Mouse (Mus musculus) neural tube, embryonic 11.5 days (tissue): ENCODE data around the gene Cldn8. TPM values are rescaled to one million over a fixed set of nuclear protein-coding genes. Genes with fewer than 3 reads are reported as not detected.

ENCODE experiments used
- ATAC-seq: fragments of 200-750 bp; cut with Nextera tagmentation; 2 replicates; pipeline ENCODE4 v1.8.0; 2017; ENCODE audit warnings: moderate number of reproducible peaks, mild to moderate bottlenecking, moderate TSS enrichment, moderate library complexity; ENCODE audit not compliant: insufficient read depth, low FRiP score, low TSS enrichment
- DNase-seq: peaks from one replicate; pipeline ENCODE4 v3.0.0-alpha.2; 2015; ENCODE audit warnings: low spot score
- H3K27ac ChIP-seq: fragments of 300-500 bp; sonication (generic); 2 replicates; pipeline ENCODE4 v1.5.1; 2014; ENCODE audit warnings: low read depth, mild to moderate bottlenecking, low read length
- H3K27me3 ChIP-seq: fragments of 300-500 bp; sonication (generic); 2 replicates; pipeline ENCODE4 v1.6.1; 2014; ENCODE audit warnings: mild to moderate bottlenecking, low read length, mixed read lengths; ENCODE audit not compliant: control insufficient read depth, insufficient read depth
- H3K36me3 ChIP-seq: fragments of 300-500 bp; sonication (generic); 2 replicates; pipeline ENCODE4 v1.6.1; 2014; ENCODE audit warnings: mild to moderate bottlenecking, low read length, moderate library complexity, mixed read lengths; ENCODE audit not compliant: control insufficient read depth, insufficient read depth
- H3K4me1 ChIP-seq: fragments of 300-500 bp; sonication (generic); 2 replicates; pipeline ENCODE4 v1.6.1; 2014; ENCODE audit warnings: low read length, mixed read lengths; ENCODE audit not compliant: control insufficient read depth, insufficient read depth
- H3K4me2 ChIP-seq: fragments of 300-500 bp; sonication (generic); 2 replicates; pipeline ENCODE4 v1.6.1; 2014; ENCODE audit warnings: low read depth, mild to moderate bottlenecking, moderate library complexity
- H3K4me3 ChIP-seq: fragments of 300-500 bp; sonication (generic); 2 replicates; pipeline ENCODE4 v1.5.1; 2014; ENCODE audit warnings: low read depth, low read length
- H3K9ac ChIP-seq: fragments of 300-500 bp; sonication (generic); 2 replicates; pipeline ENCODE4 v1.6.1; 2014; ENCODE audit warnings: mild to moderate bottlenecking, low read length
- H3K9me3 ChIP-seq: fragments of 300-500 bp; sonication (generic); 2 replicates; pipeline ENCODE4 v1.6.1; 2016; ENCODE audit warnings: low read length; ENCODE audit not compliant: control insufficient read depth
- WGBS: fragments of 180-500 bp; shearing (Covaris S2); extraction: QIAGEN DNeasy Blood & Tissue Kit; methylation state at CpG from one replicate; pipeline ENCODE4 v1.1.7; 2014; 5-methylcytosine and 5-hydroxymethylcytosine counted together
- polyA plus RNA-seq: library from polyadenylated mRNA; unstranded; fragments of >200 nt; fragmentation: Nextera tagmentation; extraction: Ambion mirVana; gene quantifications from 2 replicates; pipeline ENCODE4 v1.2.1, GENCODE M21; 2014

Gene Cldn8
- polyA plus RNA-seq, 1 experiment from 2014 or later, result 1.4 TPM

GRCm38 (mm10) chr16:88583338-88583737 is 20.4 kb upstream of the Cldn8 start:
- no peak overlapping the region for H3K4me2 ChIP-seq
- H3K27me3 ChIP-seq, result no peaks in the 10 kb centered on the region
- H3K36me3 ChIP-seq, result no peaks in the 10 kb centered on the region
- DNase-seq (no peak), ATAC-seq (no peak)
- no peak overlapping the region for H3K27ac ChIP-seq
- H3K4me1 ChIP-seq, result no peaks in the 10 kb centered on the region
- H3K4me3 ChIP-seq, result no peak overlapping the region
- no peaks in the 10 kb centered on the region for H3K9me3 ChIP-seq
- 89% methylated on average over 9 of the region's 9 CpGs for WGBS
- H3K9ac ChIP-seq, result no peak overlapping the region

- no peak overlapping the region for H3K9ac ChIP-seq
- ATAC-seq (no peak), DNase-seq (no peak)
- no peaks in the 10 kb centered on the region for H3K36me3 ChIP-seq
- H3K4me3 ChIP-seq, result no peak overlapping the region
- H3K4me1 ChIP-seq, result no peaks in the 10 kb centered on the region
- 88% methylated on average over 4 of the region's 4 CpGs for WGBS
- H3K4me2 ChIP-seq, result no peak overlapping the region
- H3K9me3 ChIP-seq, result no peaks in the 10 kb centered on the region
- H3K27me3 ChIP-seq, result no peaks in the 10 kb centered on the region
- no peak overlapping the region for H3K27ac ChIP-seq
Observed at GRCm38 (mm10) chr16:88575885-88576679, 13.1 kb upstream of the Cldn8 start.

- no peak overlapping the region for H3K4me2 ChIP-seq
- no peaks in the 10 kb centered on the region for H3K36me3 ChIP-seq
- DNase-seq, result no peak
- H3K9me3 ChIP-seq, result no peaks in the 10 kb centered on the region
- no peak overlapping the region for H3K9ac ChIP-seq
- no peaks in the 10 kb centered on the region for H3K27me3 ChIP-seq
- WGBS, result 92% methylated on average over 5 of the region's 5 CpGs
- H3K27ac ChIP-seq, result no peak overlapping the region
- H3K4me1 ChIP-seq, result no peaks in the 10 kb centered on the region
- H3K4me3 ChIP-seq, result no peak overlapping the region
- ATAC-seq, result no peak
Observed at GRCm38 (mm10) chr16:88572904-88573404, 10.0 kb upstream of the Cldn8 start.

GRCm38 (mm10) chr16:88570136-88570535 is 7.2 kb upstream of the Cldn8 start:
- Histone ChIP-seq H3K4me3 (no peak overlapping the region), H3K36me3 (no peaks in the 10 kb centered on the region), H3K4me2 (no peak overlapping the region), H3K9ac (no peak overlapping the region), H3K9me3 (no peaks in the 10 kb centered on the region), H3K27ac (no peak overlapping the region), H3K4me1 (no peaks in the 10 kb centered on the region), H3K27me3 (no peaks in the 10 kb centered on the region)
- ATAC-seq, result no peak
- no peak for DNase-seq

GRCm38 (mm10) chr16:88569732-88570131 is 6.7 kb upstream of the Cldn8 start:
- ATAC-seq (no peak), DNase-seq (no peak)
- Histone ChIP-seq H3K4me1 (no peaks in the 10 kb centered on the region), H3K9ac (no peak overlapping the region), H3K4me2 (no peak overlapping the region), H3K36me3 (no peaks in the 10 kb centered on the region), H3K4me3 (no peak overlapping the region), H3K27me3 (no peaks in the 10 kb centered on the region), H3K27ac (no peak overlapping the region), H3K9me3 (no peaks in the 10 kb centered on the region)
- WGBS, result 95% methylated on average over 3 of the region's 3 CpGs

- no peak overlapping the region for H3K4me2 ChIP-seq
Observed at GRCm38 (mm10) chr16:88569096-88569495, 6.1 kb upstream of the Cldn8 start.

GRCm38 (mm10) chr16:88561617-88562164 is 1.3 kb downstream of the Cldn8 start:
- Histone ChIP-seq H3K27ac (no peak overlapping the region), H3K9me3 (no peaks in the 10 kb centered on the region), H3K27me3 (no peaks in the 10 kb centered on the region), H3K4me3 (no peak overlapping the region), H3K36me3 (no peaks in the 10 kb centered on the region), H3K4me2 (no peak overlapping the region), H3K4me1 (no peaks in the 10 kb centered on the region), H3K9ac (no peak overlapping the region)
- DNase-seq (no peak), ATAC-seq (no peak)
- WGBS, result 68% methylated on average over 6 of the region's 6 CpGs

More at GRCm38 (mm10) chr16:88569096-88569495, 6.1 kb upstream of the Cldn8 start:
- no peak for ATAC-seq
- Histone ChIP-seq H3K4me3 (no peak overlapping the region), H3K4me1 (no peaks in the 10 kb centered on the region), H3K9ac (no peak overlapping the region), H3K27ac (no peak overlapping the region), H3K27me3 (no peaks in the 10 kb centered on the region), H3K36me3 (no peaks in the 10 kb centered on the region), H3K9me3 (no peaks in the 10 kb centered on the region)
- 80% methylated on average over 1 of the region's 1 CpGs for WGBS
- no peak for DNase-seq

- Histone ChIP-seq H3K4me3 (no peak overlapping the region), H3K27me3 (no peaks in the 10 kb centered on the region), H3K9me3 (no peaks in the 10 kb centered on the region), H3K9ac (no peak overlapping the region), H3K27ac (no peak overlapping the region), H3K4me2 (no peak overlapping the region), H3K36me3 (no peaks in the 10 kb centered on the region), H3K4me1 (no peaks in the 10 kb centered on the region)
- WGBS, result 56% methylated on average over 6 of the region's 6 CpGs
- peak; percentile 31; the same call in 1 of the 2 replicates for ATAC-seq
- peak; percentile 12 for DNase-seq
Observed at GRCm38 (mm10) chr16:88542488-88542887, 20.5 kb downstream of the Cldn8 start.
